Mouse (Mus musculus): ENCODE measurements around the gene Ccer2. TPM values are rescaled to one million over a fixed set of nuclear protein-coding genes. Genes with fewer than 3 reads are reported as not detected.
A peak's percentile ranks its signal among the peaks of the same experiment; 100 is the strongest.

Gene Ccer2
- polyA plus RNA-seq, 1 experiment from 2014 or later, result not detected

GRCm38 (mm10) chr7:28749935-28750334 is 6.0 kb upstream of the Ccer2 start:
- in situ Hi-C loops (cut with MboI; ENCODE audit: low pct_unique_long_range_greater_than_20kb), result no loop called here
- no peaks in the 10 kb centered on the region for H3K27me3 ChIP-seq
- ChIA-PET POLR2A (no interaction called here), CTCF (no interaction called here)
- TF ChIP-seq CTCF (IDR thresholded peaks at IDR 0.05), result no peak
- DNase-seq (ENCODE audit: low read depth, low spot score) (no peak), ATAC-seq (no peak)

DNA sequence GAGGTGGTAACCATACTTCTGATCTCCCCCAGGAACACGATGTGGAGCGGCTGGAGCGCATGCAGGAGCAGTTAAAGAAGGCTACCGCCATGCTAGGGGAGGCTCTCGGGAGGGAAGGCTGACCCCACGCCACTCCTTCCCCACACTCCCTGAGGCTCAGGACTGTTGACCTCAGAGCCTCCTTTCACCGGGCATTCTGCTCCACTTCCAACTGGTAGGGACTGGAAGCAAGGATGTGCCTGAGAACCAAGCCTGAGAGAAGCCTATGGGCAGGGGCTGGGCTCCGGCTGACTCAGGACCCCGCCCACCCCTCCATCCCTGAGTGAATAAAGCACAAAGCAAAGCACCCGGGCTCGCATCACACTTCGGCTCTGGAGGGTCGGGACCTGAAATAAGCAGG is 2.6 kb downstream of the Ccer2 start:
- CTCF ChIA-PET, result no interaction called here
- DNase-seq (ENCODE audit: low read depth, low spot score) (no peak), ATAC-seq (no peak)
- POLR2A ChIA-PET, result no interaction called here
- no peak for TF ChIP-seq CTCF (IDR thresholded peaks at IDR 0.05)
- in situ Hi-C loops (cut with MboI; ENCODE audit: low pct_unique_long_range_greater_than_20kb), result no loop called here
- no peaks in the 10 kb centered on the region for H3K27me3 ChIP-seq

DNA sequence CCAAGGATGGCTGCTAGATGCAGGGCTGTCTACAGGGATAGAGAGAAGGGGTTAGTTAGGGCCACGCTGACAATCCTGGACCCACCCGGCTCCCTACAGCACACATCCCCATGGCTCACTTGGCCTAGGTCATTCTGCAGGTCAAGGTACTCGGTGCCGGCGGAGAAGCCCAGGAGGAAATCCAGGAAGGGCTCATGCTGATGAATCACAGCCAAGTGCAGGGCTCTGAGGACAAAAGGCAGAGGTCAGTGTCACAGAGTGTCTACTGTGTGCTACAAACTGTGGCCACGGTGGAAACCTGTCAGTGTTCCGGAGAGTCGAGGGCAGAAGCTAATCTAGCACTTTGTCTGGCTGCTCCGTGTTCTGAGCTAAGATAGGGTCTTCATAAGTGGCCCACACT is 5.9 kb downstream of the Ccer2 start:
- no peaks in the 10 kb centered on the region for H3K27me3 ChIP-seq
- in situ Hi-C loops (cut with MboI; ENCODE audit: low pct_unique_long_range_greater_than_20kb), result no loop called here
- ATAC-seq, result no peak
- DNase-seq (ENCODE audit: low read depth, low spot score), result no peak
- ChIA-PET POLR2A (interaction anchor here (0.7 kb wide), 1 partner anchor 338 kb away, joined by 4 read pairs; no protein-coding TSS in a partner anchor), CTCF (no interaction called here)
- TF ChIP-seq CTCF (IDR thresholded peaks at IDR 0.05), result no peak

DNA sequence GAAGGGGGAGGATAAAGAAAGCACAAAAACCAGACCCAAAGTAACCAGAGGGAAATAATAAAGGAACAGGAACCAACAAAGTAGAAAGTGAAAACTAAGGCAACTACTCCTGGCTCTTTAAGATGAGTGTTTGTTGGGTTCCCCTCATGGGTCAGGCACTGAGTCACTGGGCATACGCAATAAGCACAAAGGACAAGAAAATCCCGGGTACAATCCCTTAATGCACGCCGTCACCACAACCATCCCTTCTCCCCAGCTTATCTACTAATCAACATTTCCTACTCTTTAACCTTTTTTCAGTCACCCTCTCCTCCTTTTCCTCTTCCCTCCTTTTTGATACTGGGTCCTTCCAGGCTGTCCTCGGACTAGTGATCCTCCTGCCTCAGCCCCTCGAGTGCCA is 9.2 kb downstream of the Ccer2 start:
- no peak for DNase-seq (ENCODE audit: low read depth, low spot score)
- no peaks in the 10 kb centered on the region for H3K27me3 ChIP-seq
- ChIA-PET POLR2A (interaction anchor here (1.2 kb wide), 1 partner anchor 48 kb away, joined by 3 read pairs; no protein-coding TSS in a partner anchor), CTCF (interaction anchor here (1.0 to 2.0 kb wide), 3 partner anchors 15 to 135 kb away, joined by 3 to 5 read pairs (median 4); partner anchors contain the start of genes Mrps12 and Sars2)
- in situ Hi-C loops (cut with MboI; ENCODE audit: low pct_unique_long_range_greater_than_20kb), result no loop called here
- ATAC-seq, result no peak
- no peak for TF ChIP-seq CTCF (IDR thresholded peaks at IDR 0.05)

DNA sequence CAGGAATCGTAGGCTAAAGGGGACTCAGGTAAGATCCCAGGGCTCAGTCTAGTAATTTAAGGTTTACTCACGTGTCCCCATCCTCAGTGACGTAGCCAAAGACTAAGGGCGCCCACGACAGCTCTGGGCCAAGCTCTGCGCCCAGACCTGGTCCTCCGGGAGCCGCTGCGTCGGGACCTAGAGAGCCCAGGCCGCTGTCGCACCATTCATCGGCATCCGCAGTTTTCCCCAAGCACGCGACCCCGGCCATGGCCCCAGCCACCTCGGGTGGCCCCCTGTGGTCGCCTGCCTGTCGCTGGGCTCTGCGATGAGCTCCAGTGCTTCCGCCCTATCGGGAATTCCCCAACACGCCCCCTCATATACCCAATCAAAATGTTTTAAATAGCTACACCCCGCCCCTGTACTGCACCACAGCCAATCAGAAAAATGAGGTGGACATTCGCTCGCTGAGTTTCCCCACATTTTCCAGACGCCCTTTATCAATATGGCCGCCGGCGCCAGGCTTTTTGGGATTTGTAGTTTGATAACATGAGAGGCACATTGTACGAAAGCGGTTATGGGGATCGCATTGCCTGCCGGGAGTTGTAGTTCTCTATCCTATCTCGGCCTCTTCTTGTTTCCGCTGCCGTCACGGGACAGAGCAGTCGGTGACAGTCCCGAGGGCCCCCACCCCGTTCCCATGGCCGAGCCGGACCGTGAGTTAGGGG is 10.4 kb downstream of the Ccer2 start, which contains the start of gene Sirt2:
Gene Sirt2, plus strand, starts transcription at position 563 of the 707 bp plus-strand sequence.
- ATAC-seq (peak; percentile 79), DNase-seq (ENCODE audit: low read depth, low spot score) (peak; percentile 96)
- ChIA-PET POLR2A (interaction anchor here (1.2 kb wide), 1 partner anchor 47 kb away, joined by 3 read pairs; no protein-coding TSS in a partner anchor), CTCF (interaction anchor here (1.6 to 2.0 kb wide), 2 partner anchors 14 to 24 kb away, joined by 4 to 5 read pairs; partner anchors contain the start of genes Mrps12 and Sars2)
- TF ChIP-seq CTCF (IDR thresholded peaks at IDR 0.05), result no peak
- no peaks in the 10 kb centered on the region for H3K27me3 ChIP-seq
- in situ Hi-C loops (cut with MboI; ENCODE audit: low pct_unique_long_range_greater_than_20kb), result no loop called here

GRCm38 (mm10) chr7:28766910-28767309 is 10.9 kb downstream of the Ccer2 start:
- in situ Hi-C loops (cut with MboI; ENCODE audit: low pct_unique_long_range_greater_than_20kb), result no loop called here
- DNase-seq (ENCODE audit: low read depth, low spot score) (no peak), ATAC-seq (no peak)
- H3K27me3 ChIP-seq, result no peaks in the 10 kb centered on the region
- POLR2A ChIA-PET, result no interaction called here
- CTCF ChIA-PET, result interaction anchor here (1.6 kb wide), 1 partner anchor 25 kb away, joined by 4 read pairs; the partner anchor contains the start of genes Mrps12 and Sars2
- TF ChIP-seq CTCF (IDR thresholded peaks at IDR 0.05), result no peak

- DNase-seq (ENCODE audit: low read depth, low spot score) (no peak), ATAC-seq (no peak)
- POLR2A ChIA-PET, result no interaction called here
- in situ Hi-C loops (cut with MboI; ENCODE audit: low pct_unique_long_range_greater_than_20kb), result no loop called here
- TF ChIP-seq CTCF (IDR thresholded peaks at IDR 0.05), result no peak
- CTCF ChIA-PET, result no interaction called here
- no peaks in the 10 kb centered on the region for H3K27me3 ChIP-seq
These were observed 11.5 kb downstream of the Ccer2 start, which contains the start of gene Nfkbib for GRCm38 (mm10) chr7:28767462-28767965. Gene Nfkbib (minus strand): TSS chr7:28767512.

DNA sequence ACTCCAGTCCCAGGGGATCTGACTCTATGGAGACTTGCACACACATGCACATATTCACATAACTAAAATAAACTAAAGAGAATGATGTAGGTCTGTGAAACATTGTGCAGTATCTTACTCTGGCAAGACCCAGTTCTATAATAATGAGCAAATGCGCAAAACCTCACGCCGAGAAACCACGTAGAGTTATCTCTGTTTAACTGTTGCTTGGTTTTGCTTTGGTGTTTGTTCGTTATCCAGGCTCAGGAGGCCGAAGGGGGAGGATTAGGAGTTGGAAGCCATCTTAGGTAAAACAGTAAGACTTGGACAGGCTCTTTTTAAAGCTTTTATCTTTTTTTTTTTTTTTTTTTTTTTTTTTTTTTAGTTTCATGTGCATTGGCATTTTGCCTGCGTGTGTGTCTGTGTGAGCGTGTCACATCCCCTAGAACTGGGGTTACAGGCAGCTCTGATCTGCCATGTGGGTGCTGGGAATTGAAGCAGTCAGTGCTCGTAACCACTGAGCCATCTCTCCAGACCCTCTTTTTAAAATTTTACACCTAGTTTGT is 13.5 kb downstream of the Ccer2 start:
- no peaks in the 10 kb centered on the region for H3K27me3 ChIP-seq
- DNase-seq (ENCODE audit: low read depth, low spot score), result no peak
- no peak for TF ChIP-seq CTCF (IDR thresholded peaks at IDR 0.05)
- ChIA-PET POLR2A (no interaction called here), CTCF (interaction anchor here (1.5 kb wide), 1 partner anchor 28 kb away, joined by 3 read pairs; the partner anchor contains the start of genes Mrps12 and Sars2)
- ATAC-seq, result no peak
- in situ Hi-C loops (cut with MboI; ENCODE audit: low pct_unique_long_range_greater_than_20kb), result no loop called here

DNA sequence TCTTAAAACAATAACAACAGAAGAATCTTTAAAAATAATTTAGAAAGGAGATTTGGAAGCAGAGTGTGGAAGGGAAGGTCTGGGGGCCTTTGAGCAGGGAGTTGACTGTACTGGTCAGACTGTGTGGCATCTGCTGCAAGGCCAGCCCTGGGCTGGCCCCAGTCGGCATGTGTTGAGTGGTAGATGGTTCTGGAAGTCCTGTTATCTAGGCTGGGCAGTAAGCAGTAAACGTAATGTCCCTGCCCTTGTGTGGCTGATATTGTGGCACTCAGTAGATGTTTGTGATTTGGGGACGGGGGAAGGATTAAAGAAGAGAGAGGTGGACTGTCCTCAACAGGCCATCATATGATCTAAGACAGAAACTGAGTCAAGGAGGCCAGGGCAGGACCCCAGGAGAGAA is 14.3 kb downstream of the Ccer2 start:
- ATAC-seq, result no peak

GRCm38 (mm10) chr7:28771867-28772266 is 15.9 kb downstream of the Ccer2 start:
- DNase-seq (ENCODE audit: low read depth, low spot score), result no peak
- H3K27me3 ChIP-seq, result no peaks in the 10 kb centered on the region
- in situ Hi-C loops (cut with MboI; ENCODE audit: low pct_unique_long_range_greater_than_20kb), result no loop called here
- no peak for TF ChIP-seq CTCF (IDR thresholded peaks at IDR 0.05)
- ChIA-PET POLR2A (interaction anchor here (0.6 kb wide), 1 partner anchor 26 kb away, joined by 3 read pairs; no protein-coding TSS in a partner anchor), CTCF (no interaction called here)
- no peak for ATAC-seq

More for the DNA sequence above, 14.3 kb downstream of the Ccer2 start:
- CTCF ChIA-PET, result interaction anchor here (1.3 kb wide), 1 partner anchor 97 kb away, joined by 5 read pairs; no protein-coding TSS in a partner anchor
- no peaks in the 10 kb centered on the region for H3K27me3 ChIP-seq
- no peak for DNase-seq (ENCODE audit: low read depth, low spot score)
- in situ Hi-C loops (cut with MboI; ENCODE audit: low pct_unique_long_range_greater_than_20kb), result no loop called here
- POLR2A ChIA-PET, result no interaction called here
- no peak for TF ChIP-seq CTCF (IDR thresholded peaks at IDR 0.05)

GRCm38 (mm10) chr7:28773163-28773562 is 17.2 kb downstream of the Ccer2 start:
- CTCF ChIA-PET, result no interaction called here
- no peak for TF ChIP-seq CTCF (IDR thresholded peaks at IDR 0.05)
- ATAC-seq (no peak), DNase-seq (ENCODE audit: low read depth, low spot score) (no peak)
- in situ Hi-C loops (cut with MboI; ENCODE audit: low pct_unique_long_range_greater_than_20kb), result no loop called here
- POLR2A ChIA-PET, result no interaction called here
- H3K27me3 ChIP-seq, result no peaks in the 10 kb centered on the region
